Mouse (Mus musculus) hindbrain, embryonic 16.5 days (tissue): ENCODE measurements around the gene B3gnt9. TPM values are rescaled to one million over a fixed set of nuclear protein-coding genes. Genes with fewer than 3 reads are reported as not detected.
A peak's percentile ranks its signal among the peaks of the same experiment; 100 is the strongest.

ENCODE experiments used
- ATAC-seq: fragments of 200-750 bp; cut with Nextera tagmentation; 2 replicates; pipeline ENCODE4 v1.8.0; 2017; ENCODE audit warnings: moderate TSS enrichment, moderate library complexity
- H3K27ac ChIP-seq: fragments of 300-500 bp; sonication (generic); 2 replicates; pipeline ENCODE4 v1.5.1; 2014; ENCODE audit warnings: low read depth, mild to moderate bottlenecking, control low read depth, low read length, moderate library complexity
- H3K27me3 ChIP-seq: fragments of 300-500 bp; sonication (generic); replicated peaks from 2 replicates; pipeline ENCODE4 v1.6.1; 2014; ENCODE audit warnings: low read length; ENCODE audit not compliant: control insufficient read depth, insufficient read depth
- H3K36me3 ChIP-seq: fragments of 300-500 bp; sonication (generic); 2 replicates; pipeline ENCODE4 v1.6.1; 2014; ENCODE audit warnings: mild to moderate bottlenecking, low read length, moderate library complexity, mixed read lengths; ENCODE audit not compliant: control insufficient read depth, insufficient read depth
- H3K4me1 ChIP-seq: fragments of 300-500 bp; sonication (generic); 2 replicates; pipeline ENCODE4 v1.6.1; 2014; ENCODE audit warnings: low read depth, low read length; ENCODE audit not compliant: control insufficient read depth, insufficient read depth
- H3K4me2 ChIP-seq: fragments of 300-500 bp; sonication (generic); 2 replicates; pipeline ENCODE4 v1.6.1; 2014; ENCODE audit warnings: mild to moderate bottlenecking, low read length, control low read depth, moderate library complexity
- H3K4me3 ChIP-seq: fragments of 300-500 bp; sonication (generic); 2 replicates; pipeline ENCODE4 v1.5.1; 2014; ENCODE audit warnings: mild to moderate bottlenecking, low read length, control low read depth, moderate library complexity
- H3K9ac ChIP-seq: fragments of 300-500 bp; sonication (generic); 2 replicates; pipeline ENCODE4 v1.6.1; 2014; ENCODE audit warnings: low read depth, mild to moderate bottlenecking, control low read depth, low read length, moderate library complexity
- H3K9me3 ChIP-seq: fragments of 300-500 bp; sonication (generic); 2 replicates; pipeline ENCODE4 v1.6.1; 2014; ENCODE audit warnings: mild to moderate bottlenecking, low read length, moderate library complexity; ENCODE audit not compliant: control insufficient read depth
- WGBS: fragments of 180-500 bp; shearing (Covaris S2); extraction: QIAGEN DNeasy Blood & Tissue Kit; methylation state at CpG from one replicate; pipeline ENCODE4 v1.1.7; 2014; 5-methylcytosine and 5-hydroxymethylcytosine counted together
- polyA plus RNA-seq: library from polyadenylated mRNA; unstranded; fragments of >200 nt; fragmentation: Nextera tagmentation; extraction: Ambion mirVana; gene quantifications from 2 replicates; pipeline ENCODE4 v1.2.1, GENCODE M21; 2015

B3gnt9 gene
- polyA plus RNA-seq, 1 experiment from 2014 or later, result 12.4 TPM

DNA sequence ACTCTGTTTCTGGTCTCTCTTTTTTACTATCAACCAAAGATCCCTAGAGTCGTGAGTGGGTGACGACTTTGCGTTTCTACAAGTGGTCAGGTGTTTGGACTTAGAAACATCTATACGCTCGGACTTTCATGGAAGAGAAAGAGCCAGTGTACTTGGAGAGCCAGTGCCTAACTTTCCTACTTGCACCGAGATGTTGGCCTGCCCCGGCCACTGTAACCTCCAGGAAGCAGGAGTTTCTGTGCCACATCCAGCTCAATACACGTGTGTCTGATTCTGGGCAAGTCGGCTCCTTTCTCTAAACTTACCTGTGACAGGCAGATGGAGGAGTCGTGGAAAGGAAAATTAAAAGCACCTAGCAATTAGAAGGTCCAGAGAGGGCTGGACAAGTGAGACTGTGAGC lies 20.9 kb upstream of the B3gnt9 start, which contains the start of gene Nol3:
Nol3 (plus strand) TSS at position 301 of the 400 bp plus-strand sequence.
- peak within 1 kb of the TSS; percentile 95 for H3K4me2 ChIP-seq
- WGBS, result 5% methylated on average over 10 of the region's 10 CpGs
- 0 out of 2 replicates have a peak, but pooled peaks have one; percentile 0 for ATAC-seq
- H3K9ac ChIP-seq, result peak within 1 kb of the TSS; percentile 72
- peaks cover 52% of the 10 kb centered on the region for H3K27me3 ChIP-seq
- no peak within 1 kb of the TSS for H3K27ac ChIP-seq
- peaks cover 23% of the 10 kb centered on the region for H3K4me1 ChIP-seq
- no peaks in the 10 kb centered on the region for H3K9me3 ChIP-seq
- peak within 1 kb of the TSS; percentile 51 for H3K4me3 ChIP-seq
- H3K36me3 ChIP-seq, result peaks cover 4% of the 10 kb centered on the region; the same call in 1 of the 2 replicates

DNA sequence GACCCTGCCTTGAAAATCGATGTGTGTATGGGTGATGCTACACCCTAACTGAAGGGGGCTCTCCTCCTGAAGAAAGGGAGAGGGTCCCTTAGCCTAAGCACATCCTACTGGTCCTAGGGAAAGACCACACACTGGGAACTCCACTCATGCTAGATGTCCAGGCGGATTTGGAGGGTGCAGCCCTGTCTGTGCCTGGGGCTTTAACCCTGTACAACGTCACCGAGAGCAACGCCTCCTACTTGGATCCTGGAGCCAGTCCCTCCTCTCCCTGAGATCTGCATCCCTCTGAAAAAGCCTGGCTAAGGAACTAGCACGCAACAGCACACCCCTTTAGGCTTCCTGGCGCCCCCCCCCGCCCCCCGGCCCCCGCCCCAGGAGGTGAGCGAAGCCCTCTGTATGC lies 20.4 kb upstream of the B3gnt9 start:
- Histone ChIP-seq H3K4me2 (peak overlapping the region; percentile 95), H3K4me1 (peaks cover 27% of the 10 kb centered on the region), H3K27ac (no peak overlapping the region), H3K27me3 (peaks cover 54% of the 10 kb centered on the region), H3K9me3 (no peaks in the 10 kb centered on the region), H3K9ac (no peak overlapping the region; the same call in 1 of the 2 replicates), H3K4me3 (peak overlapping the region; percentile 51), H3K36me3 (peaks cover 4% of the 10 kb centered on the region; the same call in 1 of the 2 replicates)
- ATAC-seq, result no peak
- 6% methylated on average over 11 of the region's 11 CpGs for WGBS

DNA sequence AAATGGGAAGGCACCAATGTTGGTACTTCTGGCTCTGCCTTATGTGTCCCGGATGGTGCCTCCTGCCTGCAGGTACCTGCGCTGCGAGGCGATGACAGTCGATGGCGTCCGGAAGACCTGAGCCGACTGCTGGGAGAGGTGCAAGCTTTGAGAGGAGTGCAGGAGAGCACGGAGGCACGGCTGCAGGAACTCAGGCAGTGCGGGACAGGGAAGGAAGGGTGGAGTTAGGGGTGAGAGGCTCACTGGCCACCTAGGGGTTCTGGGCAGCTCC lies 15.9 kb upstream of the B3gnt9 start:
- Histone ChIP-seq H3K4me2 (peak overlapping the region; percentile 6), H3K36me3 (no peaks in the 10 kb centered on the region), H3K4me1 (peaks cover 33% of the 10 kb centered on the region), H3K9ac (no peak overlapping the region; the same call in 1 of the 2 replicates), H3K27ac (no peak overlapping the region), H3K9me3 (no peaks in the 10 kb centered on the region; the same call in 1 of the 2 replicates), H3K27me3 (peaks cover 69% of the 10 kb centered on the region), H3K4me3 (0 out of 2 replicates have a peak overlapping the region, but pooled peaks have one; percentile 2)
- 2% methylated on average over 11 of the region's 11 CpGs for WGBS
- ATAC-seq, result no peak

DNA sequence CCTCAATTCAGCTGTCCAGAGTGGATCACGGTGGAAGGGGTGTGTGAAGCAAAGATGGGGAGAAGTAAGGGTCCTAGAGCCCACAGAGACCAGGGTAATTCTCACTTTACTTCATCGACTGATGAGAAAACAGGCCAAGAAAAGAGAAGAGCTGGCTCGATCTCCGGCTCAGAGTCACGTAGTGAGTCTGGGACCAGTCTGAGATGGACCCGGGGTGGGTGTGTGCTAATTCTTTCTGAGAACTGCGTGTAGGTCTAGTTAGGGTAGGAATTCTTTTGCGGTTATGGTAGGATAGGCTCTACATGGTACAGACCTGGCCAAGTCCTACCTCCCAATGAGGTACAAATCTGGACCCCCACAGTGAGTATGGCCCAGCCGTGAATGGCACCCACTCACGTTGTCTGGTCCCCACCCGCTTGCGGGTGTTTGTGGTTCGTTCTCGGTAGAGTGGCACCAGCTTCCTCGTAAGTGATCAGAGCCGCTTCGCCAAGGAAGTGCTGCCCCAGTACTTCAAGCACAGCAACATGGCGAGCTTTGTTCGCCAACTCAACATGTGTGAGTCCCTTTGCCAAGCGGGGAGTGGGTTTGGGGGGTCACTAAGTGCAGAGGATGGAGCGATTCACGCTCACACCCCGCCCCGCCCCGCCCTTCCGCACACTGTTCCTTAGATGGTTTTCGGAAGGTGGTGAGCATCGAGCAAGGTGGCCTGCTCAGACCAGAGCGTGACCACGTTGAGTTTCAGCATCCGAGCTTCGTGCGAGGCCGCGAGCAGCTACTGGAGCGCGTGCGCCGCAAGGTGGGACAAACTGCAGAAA lies 15.4 kb upstream of the B3gnt9 start:
- H3K36me3 ChIP-seq, result no peaks in the 10 kb centered on the region
- H3K27me3 ChIP-seq, result peaks cover 72% of the 10 kb centered on the region
- no peak for ATAC-seq
- no peaks in the 10 kb centered on the region; the same call in 1 of the 2 replicates for H3K9me3 ChIP-seq
- no peak overlapping the region for H3K27ac ChIP-seq
- 2% methylated on average over 39 of the region's 39 CpGs for WGBS
- peak overlapping the region; percentile 67 for H3K9ac ChIP-seq
- peak overlapping the region; percentile 56 for H3K4me3 ChIP-seq
- peaks cover 28% of the 10 kb centered on the region for H3K4me1 ChIP-seq
- peak overlapping the region; percentile 92 for H3K4me2 ChIP-seq

- Histone ChIP-seq H3K4me3 (peak within 1 kb of the TSS; percentile 56), H3K36me3 (no peaks in the 10 kb centered on the region), H3K27me3 (peaks cover 65% of the 10 kb centered on the region), H3K9ac (peak within 1 kb of the TSS; percentile 67), H3K4me1 (peaks cover 32% of the 10 kb centered on the region), H3K4me2 (peak within 1 kb of the TSS; percentile 92), H3K9me3 (no peaks in the 10 kb centered on the region; the same call in 1 of the 2 replicates), H3K27ac (peak within 1 kb of the TSS; percentile 75)
- WGBS, result under 1% methylated on average over 42 of the region's 42 CpGs
- no peak for ATAC-seq
Observed at GRCm38 (mm10) chr8:105269461-105269947, 14.6 kb upstream of the B3gnt9 start, which contains the start of gene Hsf4. TSS of gene Hsf4 (plus strand) at chr8:105269801.

DNA sequence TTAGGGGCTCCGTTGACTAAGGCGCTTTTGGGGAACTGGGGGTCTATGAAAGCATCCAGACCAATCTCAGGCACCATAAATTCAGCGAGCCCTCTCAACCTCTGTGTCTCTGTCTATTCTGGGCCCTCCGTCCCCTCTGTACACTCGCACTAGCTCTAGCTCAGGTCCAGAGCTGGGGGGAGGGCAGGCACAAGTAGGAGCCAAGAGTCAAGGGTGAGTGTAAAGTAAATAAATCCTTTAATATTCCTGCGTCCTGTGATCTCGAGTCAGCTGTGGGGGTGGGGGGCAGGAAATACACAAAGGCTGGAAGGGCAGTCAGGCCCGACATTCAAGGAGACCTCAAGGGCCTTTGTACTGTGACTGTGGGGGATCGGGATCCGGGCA lies 14.1 kb upstream of the B3gnt9 start:
- Histone ChIP-seq H3K36me3 (no peaks in the 10 kb centered on the region), H3K4me1 (peaks cover 33% of the 10 kb centered on the region), H3K27me3 (peaks cover 63% of the 10 kb centered on the region), H3K27ac (peak overlapping the region; percentile 75), H3K9ac (peak overlapping the region; percentile 67), H3K9me3 (no peaks in the 10 kb centered on the region; the same call in 1 of the 2 replicates), H3K4me3 (peak overlapping the region; percentile 56), H3K4me2 (peak overlapping the region; percentile 92)
- peak; percentile 53 for ATAC-seq
- WGBS, result 0% methylated on average over 10 of the region's 10 CpGs

DNA sequence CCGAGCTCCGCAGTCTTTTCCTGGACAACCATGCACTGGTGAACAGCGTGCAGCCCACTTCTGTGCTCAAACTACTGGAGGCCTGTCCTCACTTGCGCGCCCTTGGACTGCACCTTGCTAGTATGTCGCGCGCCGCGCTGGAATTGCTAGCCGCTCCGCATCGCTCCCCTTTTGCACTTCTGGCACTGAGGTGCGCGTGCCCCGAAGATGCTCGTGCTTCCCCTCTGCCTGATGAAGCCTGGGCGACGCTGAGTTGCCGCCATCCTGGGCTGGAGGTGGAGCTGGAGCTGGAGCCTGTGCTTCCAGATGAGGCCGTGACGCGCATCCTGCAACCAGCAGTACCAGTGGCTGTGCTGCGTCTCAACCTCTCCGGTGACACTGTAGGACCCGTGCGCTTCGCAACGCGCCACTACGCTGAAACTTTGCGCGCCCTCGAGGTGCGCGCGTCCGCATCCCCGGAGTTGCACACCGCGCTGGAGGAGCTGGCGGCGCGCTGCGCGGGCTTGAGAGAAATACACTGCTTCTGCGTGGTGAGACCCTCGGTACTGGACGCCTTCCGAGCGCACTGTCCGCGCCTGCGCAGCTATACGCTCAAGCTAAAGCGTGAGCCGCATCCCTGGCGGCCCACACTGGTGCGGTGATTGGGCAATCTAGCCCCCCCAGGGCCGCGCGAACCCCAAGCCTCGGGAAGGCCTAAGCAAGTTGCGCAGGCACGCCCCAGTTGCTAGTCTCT lies 13.6 kb upstream of the B3gnt9 start:
- Histone ChIP-seq H3K9me3 (no peaks in the 10 kb centered on the region; the same call in 1 of the 2 replicates), H3K9ac (peak overlapping the region; percentile 67)
- peak; percentile 90 for ATAC-seq

DNA sequence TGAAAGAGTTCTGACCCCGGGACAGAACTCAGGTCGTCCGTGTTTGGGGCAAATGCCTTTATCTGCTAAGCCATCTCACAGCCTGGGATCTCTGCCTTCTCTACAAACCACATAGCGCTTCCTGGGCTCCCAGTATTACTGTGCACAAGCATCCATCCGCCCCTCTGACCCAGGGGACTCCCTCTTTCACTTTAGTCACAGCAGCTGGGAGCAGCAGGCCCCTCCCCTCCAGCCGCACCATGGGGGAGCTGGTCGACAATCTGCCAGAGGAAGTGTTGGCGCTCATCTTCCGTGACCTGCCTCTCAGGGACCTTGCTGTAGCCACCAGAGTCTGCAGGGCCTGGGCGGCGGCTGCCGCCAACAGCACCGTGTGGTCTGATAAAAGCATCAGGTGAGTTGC lies 11.8 kb upstream of the B3gnt9 start:
- H3K9ac ChIP-seq, result no peak overlapping the region
- no peaks in the 10 kb centered on the region; the same call in 1 of the 2 replicates for H3K9me3 ChIP-seq
- no peak overlapping the region for H3K4me2 ChIP-seq
- WGBS, result 11% methylated on average over 13 of the region's 13 CpGs
- H3K27ac ChIP-seq, result no peak overlapping the region
- peaks cover 33% of the 10 kb centered on the region for H3K4me1 ChIP-seq
- H3K27me3 ChIP-seq, result peaks cover 43% of the 10 kb centered on the region
- no peaks in the 10 kb centered on the region for H3K36me3 ChIP-seq
- H3K4me3 ChIP-seq, result no peak overlapping the region
- no peak for ATAC-seq

More for the DNA sequence above, 13.6 kb upstream of the B3gnt9 start:
- Histone ChIP-seq H3K4me2 (peak overlapping the region; percentile 92), H3K27ac (peak overlapping the region; percentile 75), H3K4me1 (peaks cover 33% of the 10 kb centered on the region), H3K4me3 (peak overlapping the region; percentile 56), H3K27me3 (peaks cover 58% of the 10 kb centered on the region), H3K36me3 (no peaks in the 10 kb centered on the region)
- WGBS, result 1% methylated on average over 65 of the region's 65 CpGs

DNA sequence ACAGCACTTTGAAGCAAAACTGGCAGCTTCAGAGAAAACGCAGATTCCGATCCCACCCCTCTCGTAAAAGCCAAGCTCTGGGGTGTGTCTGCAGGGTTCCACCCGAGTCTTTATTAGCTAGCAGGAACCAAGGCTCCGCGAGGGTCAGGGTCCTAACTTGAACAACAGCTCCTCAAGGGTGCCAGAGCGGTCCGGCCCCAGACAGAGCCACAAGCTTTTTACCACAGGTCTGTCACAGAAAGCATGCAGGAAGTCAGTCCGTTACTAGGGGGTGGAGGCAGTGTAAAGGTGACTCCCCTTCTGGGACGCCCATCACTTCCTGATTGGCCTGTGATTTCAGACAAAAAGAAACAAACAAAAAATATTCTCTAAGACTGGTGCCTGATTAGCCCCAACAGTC lies 10.2 kb upstream of the B3gnt9 start:
- Histone ChIP-seq H3K27me3 (peaks cover 42% of the 10 kb centered on the region), H3K36me3 (no peaks in the 10 kb centered on the region), H3K4me1 (peaks cover 27% of the 10 kb centered on the region), H3K9me3 (no peaks in the 10 kb centered on the region; the same call in 1 of the 2 replicates), H3K4me3 (peak overlapping the region; percentile 68), H3K4me2 (peak overlapping the region; percentile 90), H3K27ac (no peak overlapping the region), H3K9ac (no peak overlapping the region)
- 12% methylated on average over 10 of the region's 10 CpGs for WGBS
- no peak for ATAC-seq
